Mouse (Mus musculus) bone marrow macrophage, adult 2 months (primary cell): Measurements from ENCODE around the gene N4bp3.

Experiments
- CTCF ChIP-seq: IDR thresholded peaks from 2 replicates; pipeline ENCODE4 v1.5.1; 2012; ENCODE audit warnings: low read depth, mild to moderate bottlenecking, low read length, moderate library complexity
- POLR2A ChIP-seq: IDR thresholded peaks from 2 replicates; pipeline ENCODE4 v1.6.1; 2012; ENCODE audit warnings: mild to moderate bottlenecking, low read depth, low read length, borderline replicate concordance

DNA sequence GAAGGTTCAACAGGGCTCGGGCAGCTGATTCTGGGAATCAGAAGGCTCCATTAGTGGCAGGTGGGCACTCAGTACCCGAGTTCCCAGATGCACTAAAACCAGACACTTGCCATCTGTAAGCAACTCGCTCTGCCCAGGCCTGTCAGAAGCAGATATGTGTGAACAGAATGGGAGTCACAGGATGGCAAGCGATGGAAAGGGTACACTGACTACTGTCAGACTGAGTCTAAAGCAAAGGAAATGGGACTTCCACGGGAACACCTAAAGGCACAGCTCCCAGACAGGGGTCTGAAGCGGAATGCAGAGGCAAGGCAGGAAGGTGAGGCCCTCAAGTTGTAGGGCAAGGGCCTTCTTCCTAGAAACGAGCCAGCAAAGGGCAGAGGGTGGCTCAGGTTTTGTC lies 4.4 kb downstream of the N4bp3 start:
- TF ChIP-seq CTCF, result no peak
- TF ChIP-seq POLR2A, result no peak
